Mouse (Mus musculus) cerebellum, postnatal 10 days (tissue): ENCODE measurements around the gene Ctns.

ENCODE experiments used
- DNase-seq, 2 experiments: peaks; one replicate each; pipeline ENCODE4 v3.0.0; 2021; ENCODE audit warnings: mixed read lengths in 2 of 2

The Ctns gene

DNA sequence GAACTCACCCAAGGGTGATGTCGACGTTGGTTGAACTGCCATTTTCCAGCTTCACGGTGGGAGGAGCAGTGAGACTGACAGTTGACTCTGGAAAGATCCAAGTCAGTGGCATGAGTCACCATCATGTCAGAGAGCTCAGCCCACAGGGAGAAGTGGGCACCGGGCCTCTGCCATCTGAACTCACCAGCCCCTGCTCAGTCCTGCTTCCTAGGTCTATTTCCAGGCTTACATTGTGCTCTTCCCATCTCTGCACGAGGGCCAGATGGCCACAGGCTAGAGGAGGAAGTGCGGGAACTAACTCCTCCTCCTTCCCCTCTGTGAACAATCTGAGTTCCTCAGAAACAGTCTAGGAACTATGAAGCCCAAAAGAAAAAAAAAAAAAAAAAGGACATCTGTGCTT is 5.8 kb downstream of the Ctns start:
- peak; percentile 74 to 78 for DNase-seq

DNA sequence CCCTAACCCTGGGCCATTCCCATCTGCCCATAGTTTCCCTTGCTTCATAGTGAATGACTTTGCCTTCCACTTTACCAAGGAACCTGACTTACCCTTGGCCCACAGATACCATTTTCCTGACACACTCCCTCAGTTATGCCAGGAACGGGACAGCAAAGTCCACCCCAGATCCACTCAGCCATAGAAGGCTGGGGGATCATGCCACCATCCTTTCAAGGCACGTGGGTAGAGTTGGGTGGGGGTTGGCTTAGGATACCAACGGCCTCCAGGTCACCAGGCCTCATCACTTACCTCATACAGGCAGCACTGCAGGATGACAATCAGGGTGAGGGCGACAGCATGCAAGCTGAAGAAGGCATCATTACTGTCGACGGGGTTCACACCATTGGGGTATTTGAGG is 11.6 kb downstream of the Ctns start:
- DNase-seq, result no peak

DNA sequence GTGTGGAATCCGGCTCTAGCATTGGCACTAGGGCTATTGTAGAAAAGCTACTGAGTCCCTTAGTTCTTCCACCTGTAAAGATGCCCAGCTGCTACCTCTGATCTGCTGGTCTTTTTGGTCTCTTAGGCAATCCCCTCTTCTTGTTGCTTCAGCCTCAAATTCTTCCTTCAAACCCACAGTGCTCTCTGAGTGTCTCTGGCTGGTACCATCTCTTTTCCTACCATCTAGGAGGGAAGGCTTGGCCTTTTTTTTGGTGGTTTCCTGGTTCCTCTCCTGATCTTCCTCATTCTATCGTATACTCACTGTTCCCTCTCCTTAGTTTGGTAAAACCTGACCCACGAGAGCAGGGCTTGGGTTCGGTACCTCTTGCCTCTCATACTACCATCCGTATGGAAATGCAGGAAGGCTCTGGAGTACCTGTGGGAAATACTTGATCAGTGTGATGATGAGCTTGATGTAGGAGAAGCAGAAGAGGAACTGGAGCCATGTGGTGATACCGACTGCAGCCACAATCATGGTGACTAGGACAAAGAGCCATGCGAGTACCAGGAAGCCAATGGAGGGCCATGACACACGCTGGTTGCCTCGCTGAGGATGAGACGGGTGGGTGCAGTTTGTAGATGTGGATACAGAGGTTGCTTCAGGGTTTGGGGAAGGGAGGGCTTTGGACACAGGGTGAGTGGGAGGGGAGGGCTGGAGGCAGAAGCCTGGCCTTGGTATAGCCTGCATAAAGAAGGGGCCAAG is 12.8 kb downstream of the Ctns start:
- no peak for DNase-seq

DNA sequence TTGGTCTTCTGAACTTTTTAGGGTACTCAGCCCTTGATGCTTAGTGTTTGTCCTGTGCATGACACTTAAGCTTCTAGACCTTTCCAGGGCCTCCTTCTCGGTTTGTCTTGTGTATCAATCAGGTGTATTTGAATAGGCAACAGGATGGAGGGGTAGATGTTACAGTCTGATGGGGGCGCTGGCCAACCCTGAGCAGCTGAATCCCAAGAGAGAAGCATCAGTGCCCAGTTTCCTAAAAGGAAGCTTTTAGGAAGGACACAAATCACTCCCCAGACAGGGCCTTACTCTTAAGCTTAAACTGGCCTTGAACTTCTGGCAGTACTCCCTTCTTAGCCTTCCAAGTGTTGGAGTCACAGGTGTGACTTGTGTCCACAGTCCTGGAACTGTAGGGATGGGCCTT is 20.9 kb downstream of the Ctns start:
- peak in 1 of 2 experiments; percentile 39 for DNase-seq

DNA sequence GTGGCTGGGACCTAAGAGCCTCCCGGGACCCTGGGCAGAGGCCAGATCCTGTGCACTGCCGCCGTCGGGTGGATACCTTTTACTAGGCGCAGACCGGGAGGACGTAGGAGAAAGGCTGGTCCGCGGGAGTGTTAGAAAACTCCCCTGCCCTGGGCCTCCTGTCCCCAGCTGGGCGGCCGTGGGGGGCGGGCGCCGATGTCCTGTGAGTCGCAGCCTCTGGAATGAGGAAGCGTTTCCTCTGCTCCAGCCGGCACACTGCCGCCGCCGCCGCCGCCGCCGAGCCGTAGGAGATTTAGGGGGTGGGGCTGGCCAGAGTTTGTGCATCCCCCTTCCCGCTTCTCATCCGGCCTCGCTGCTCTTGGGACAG is 21.4 kb downstream of the Ctns start:
- peak in 1 of 2 experiments; percentile 72 for DNase-seq

DNA sequence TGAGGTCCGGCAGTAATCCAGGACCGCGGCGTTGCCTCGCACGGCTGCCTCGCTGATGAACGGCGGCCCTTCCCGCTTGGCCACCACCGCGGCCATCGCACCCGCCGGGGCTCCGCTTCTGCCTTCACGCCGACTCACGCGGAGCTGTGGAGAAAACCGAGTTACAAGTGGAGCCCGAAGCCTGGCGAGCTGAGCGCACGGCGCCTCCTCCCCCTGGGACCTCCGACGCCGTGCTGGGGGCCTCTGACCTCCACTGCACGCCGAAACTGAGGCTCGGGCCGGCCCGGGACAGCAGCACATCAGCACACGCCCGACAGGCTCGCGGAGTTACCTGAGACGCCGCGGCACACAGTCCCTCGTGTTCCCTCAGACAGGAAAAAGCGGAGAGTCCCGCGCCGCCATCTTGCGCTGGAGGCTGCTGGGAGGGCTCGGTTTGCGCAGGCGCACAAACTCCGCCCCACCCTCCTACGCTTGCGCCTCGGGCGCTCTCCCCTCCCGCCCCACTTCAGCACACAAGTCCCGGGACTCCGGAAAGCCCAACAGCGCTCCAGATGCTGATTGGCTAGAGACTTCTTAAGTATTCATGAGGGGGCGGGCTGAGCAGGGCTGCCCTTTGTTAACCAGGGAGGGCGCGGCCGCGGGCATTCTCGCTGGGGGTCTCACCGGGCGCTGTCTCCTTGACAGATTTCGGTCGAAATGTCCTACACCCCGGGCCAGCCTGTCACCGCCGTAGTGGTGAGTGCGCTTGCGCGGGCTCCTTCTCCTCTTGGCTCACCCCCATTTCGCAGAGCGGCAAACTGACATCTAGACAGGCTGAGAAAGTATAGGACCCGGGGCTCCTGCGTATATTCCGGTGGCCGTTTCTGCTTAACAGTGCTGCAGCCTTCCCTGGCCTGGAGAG is 22.0 kb downstream of the Ctns start, which contains the start of the genes Emc6 and Tax1bp3:
Emc6 (minus strand) TSS at position 430 of the 901 bp plus-strand sequence.
Tax1bp3 (plus strand) TSS at position 476 of the 901 bp plus-strand sequence.
- peak; percentile 97 to 98 for DNase-seq

DNA sequence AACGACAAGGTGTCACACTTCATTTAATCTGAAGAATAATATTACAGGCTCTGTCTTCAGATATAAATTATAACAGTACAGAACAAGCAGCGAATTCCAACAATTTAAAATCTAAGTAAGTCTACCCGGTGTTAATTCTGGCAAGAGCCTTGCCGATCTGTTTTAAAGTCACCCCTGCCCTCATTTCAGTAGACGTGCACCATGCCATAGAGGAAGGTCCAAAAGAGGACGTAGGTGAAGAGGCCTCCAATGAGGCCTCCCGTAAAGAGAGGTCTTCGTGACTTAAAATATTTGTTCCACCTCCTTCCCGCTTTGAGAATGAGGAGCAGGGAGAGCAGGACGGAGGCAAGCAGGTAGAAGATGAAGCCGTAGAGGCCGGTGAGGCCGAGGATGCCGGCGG is 22.7 kb downstream of the Ctns start:
- no peak for DNase-seq

DNA sequence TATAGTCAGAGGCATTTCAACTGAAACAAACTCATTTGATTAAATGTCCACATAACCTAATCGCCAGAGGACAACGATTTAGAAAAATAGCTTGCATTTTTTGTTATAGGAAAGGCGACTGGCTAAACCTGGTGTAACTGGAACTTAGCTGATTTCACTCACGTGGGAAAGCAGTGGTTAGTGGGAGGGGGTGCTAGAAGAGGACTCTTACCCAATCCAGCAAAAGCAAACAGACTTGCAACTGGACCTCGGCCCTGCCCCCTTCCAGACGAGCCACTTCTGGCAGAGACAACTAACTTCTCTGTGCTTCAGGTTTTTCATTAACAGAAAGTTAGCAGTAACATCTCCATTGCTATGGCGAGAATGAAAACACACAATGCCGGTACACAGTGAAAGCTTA is 23.2 kb downstream of the Ctns start:
- DNase-seq, result no peak

DNA sequence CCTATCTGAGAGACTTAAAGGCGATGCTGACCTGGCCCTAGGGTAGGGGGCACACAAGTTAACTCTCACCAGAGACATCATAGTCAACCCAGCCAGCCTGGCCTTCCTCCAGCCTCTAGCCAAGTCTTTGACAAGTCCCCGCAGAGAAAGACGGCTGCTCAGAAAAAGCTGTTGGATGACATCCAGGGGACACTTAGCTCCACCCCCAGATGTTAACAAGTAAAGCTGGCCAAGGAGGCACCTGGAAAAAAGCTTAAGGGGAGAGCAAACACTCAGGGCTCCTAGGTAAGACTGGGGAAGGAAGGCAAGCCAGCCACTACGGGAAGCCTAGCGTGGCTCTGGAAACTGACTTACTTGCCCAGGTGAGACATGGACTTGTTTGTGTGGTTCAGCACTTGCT is 26.7 kb downstream of the Ctns start:
- peak; percentile 41 to 42 for DNase-seq

DNA sequence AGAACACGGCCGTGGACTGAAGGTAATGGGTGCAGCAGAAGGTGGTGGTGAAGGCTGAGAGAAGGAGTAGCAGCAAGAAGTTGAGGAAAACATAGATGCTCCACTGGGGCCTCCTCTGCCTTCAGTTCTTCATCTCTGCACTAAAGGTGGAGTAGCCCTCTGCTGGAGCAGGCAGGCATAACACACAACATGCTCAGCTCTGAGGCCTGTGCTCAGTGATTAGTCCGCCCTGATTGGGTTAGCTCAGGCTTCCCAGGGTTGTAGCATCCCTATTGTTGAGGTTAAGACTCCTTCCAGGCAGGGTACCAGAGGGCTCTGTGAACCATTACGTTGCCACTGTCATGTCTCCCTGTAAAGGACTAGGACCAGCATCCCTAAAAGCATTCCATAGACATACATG is 29.6 kb downstream of the Ctns start:
- DNase-seq, result peak; percentile 79 to 81

DNA sequence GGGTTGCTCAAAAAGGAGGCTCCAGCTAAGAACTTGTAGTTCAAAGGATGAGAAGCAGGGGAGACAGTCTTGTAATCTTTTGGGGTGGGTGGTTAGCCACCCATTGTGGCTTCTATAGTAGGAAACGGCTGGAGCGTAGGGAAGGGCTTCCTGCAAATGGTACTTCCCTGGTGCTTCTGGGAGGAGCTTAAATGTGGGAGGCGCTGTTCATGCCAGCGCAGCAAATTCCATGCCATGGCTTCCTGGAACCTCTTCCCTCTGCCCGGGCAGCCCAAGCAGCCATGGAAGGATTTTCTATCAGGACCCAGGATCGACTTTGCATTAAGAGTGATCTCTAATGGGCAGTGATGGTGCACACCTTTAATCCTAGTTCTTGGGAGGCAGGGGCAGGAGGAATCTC is 30.3 kb downstream of the Ctns start:
- DNase-seq, result no peak

DNA sequence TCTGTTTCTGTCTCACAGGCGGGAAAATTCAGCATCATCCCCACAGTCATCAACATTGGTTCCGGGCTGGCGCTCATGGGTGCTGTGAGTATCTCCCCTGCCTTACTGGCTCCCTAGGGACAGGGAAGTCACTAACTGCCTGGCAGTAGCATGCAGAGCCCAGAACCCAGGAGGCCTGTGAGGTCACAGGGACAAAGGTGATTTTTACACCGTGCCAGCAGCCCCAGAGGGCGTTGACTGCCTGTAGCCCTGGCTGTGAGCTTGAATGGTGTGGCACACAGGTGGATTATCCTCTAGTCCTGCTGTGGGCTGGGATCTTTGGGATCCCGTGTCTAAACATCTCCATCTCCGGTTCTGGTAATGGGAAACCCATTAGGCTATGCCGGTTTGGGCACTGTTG is 30.8 kb downstream of the Ctns start:
- no peak for DNase-seq

DNA sequence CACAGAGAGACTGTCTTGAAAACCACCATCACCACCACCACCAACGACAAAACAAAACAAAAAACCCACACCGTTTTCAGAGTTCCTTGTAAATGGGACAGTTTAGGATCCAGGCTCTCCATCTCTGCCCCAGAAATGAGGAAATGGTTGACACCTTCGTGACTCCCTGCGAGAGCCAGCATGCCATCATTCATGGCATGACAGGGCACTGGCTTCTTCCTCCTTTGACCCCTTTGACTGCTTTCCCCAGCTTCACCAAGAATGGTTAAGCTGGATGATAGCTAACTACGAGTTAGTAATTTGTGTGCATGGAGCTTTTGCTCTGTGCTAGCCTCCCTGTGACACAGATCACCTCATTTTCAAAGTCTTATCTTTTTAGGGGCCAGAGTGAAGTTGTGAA is 36.6 kb downstream of the Ctns start:
- DNase-seq, result no peak

DNA sequence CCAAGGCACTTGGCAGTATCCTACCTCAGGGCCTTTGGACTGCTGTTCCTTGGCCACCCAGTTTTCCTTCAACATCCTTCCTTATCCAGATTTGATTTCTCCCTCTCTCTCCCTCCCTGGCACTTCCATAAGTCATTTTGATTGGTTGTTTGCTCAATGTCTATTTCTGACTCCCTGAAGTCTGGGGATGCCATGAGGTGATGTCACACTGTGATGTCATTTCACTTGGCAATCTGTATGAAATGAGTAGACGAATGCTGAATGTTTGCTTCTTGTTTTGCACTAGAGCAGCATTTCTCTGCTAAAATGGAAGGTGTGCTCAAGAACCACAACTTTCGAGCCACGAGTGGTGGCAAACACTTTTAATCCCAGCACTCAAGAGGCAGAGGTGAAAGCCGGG is 37.2 kb downstream of the Ctns start:
- DNase-seq, result no peak

DNA sequence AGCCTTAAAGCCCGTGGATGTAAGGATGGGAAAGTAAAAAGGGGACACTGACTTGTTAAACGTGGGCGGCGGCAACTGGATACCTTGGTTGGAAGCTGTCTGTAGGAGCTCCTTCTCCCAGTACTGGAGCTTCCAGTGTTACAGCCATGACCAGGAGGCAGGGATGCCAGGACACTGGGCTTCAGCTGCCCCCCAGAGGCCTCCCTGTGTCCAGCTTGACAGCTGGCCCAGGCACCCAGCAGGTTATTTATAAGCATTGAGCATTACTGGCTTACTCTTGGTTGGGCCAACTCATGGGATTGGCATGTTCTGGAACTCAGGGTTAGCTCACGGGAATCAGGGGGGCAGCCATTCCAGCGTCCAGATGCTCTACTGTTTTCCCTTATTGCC is 38.0 kb downstream of the Ctns start:
- peak in 1 of 2 experiments; percentile 24 for DNase-seq

DNA sequence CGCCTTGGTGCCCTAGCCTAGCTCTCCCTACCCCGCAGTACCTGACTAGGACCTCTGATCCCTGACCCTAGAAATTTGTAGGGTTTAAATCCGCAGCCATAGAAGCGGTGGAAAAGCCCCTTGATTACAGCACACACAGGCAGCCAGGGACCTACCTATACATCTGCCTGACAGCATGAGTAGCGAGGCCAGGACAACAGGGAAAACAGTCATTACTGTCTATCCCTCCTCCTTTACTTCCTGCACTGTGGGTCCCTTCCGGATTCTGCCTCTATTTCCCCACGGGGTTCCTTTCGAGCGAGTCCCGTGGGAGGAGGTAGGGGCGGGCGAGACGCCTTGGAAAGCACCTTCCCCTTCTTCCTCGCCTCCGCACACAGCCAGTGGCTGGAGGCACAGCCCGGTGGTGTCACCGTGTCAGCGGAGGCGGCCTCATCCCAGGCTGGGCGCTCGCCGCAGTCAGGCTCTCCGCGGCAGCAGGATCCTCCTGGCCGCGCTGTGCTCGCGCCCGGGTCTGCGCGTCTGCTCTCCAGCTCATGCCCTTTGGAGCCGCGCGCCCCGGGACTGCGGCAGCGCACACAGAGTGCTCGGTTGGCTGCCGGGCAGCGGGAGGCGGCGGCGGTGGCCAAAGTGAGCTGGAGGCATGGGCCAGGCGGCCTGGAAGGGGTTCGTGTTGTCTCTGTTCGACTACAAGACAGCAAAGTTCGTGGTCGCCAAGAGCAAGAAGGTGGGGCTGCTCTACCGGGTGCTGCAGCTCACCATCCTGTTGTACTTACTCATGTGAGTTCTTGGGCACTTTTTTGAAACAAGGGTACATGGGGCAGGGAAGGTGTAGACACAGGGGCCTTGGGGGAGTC is 38.7 kb downstream of the Ctns start, which contains the start of gene P2rx5:
P2rx5 (plus strand) TSS at position 465 of the 854 bp plus-strand sequence.
- peak; percentile 41 to 48 for DNase-seq

DNA sequence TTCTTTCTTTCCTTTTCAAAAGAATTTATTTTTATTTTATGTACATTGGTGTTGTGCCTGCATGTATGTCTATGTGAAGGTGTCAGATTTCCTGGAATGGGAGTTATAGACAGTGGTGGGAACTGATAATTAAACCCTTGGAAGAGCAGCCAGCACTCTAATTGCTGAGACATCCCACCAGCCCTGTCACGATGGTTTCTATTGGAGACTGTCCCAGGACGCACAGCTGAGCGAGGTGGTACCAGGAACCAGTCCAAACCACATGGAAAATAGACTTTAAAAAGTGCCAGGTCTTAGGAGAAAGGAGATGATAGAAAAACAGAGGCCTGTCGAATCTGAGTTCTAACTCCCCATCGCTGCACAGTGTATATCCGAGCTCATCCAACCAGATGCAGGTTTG is 43.8 kb downstream of the Ctns start:
- peak in 1 of 2 experiments; percentile 23 for DNase-seq

DNA sequence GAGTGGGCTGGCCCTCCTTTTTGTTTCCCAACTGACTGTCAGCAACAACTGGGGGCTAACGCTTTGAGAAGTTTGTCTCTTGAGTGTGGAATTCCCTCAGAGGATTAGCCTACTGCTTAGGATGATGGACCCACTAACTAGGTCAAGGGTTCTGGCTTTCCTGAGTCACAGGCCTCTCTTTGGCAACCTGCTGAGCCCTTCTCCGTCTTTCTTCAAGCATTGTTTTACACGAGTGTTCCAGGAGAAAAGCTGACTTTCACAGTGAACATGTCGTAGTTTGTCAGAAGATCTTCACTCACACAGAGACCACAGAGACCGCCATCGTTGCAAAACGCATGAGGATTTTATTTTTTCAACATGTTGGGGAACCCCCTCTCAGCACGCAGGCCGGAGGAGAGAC is 50.6 kb downstream of the Ctns start:
- no peak for DNase-seq

DNA sequence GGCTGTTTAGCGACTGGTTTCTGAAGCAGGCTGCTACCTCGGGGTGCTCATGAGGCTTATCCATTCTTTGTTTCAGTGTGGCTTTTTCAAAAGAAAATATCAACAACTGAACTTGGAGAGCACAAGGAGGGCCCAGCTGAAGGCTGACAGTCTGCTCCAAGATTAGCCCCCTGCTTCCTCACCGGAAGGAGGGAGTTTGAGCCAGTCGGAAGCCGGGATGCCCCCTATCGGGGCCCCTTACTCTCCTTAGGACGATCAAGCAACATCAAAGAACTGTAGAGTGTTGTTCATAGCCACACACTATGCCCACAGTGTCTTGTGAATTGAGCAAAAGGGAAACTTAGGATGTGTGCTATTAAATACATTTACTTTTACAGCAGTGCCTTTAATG is 51.9 kb downstream of the Ctns start:
- DNase-seq, result no peak

DNA sequence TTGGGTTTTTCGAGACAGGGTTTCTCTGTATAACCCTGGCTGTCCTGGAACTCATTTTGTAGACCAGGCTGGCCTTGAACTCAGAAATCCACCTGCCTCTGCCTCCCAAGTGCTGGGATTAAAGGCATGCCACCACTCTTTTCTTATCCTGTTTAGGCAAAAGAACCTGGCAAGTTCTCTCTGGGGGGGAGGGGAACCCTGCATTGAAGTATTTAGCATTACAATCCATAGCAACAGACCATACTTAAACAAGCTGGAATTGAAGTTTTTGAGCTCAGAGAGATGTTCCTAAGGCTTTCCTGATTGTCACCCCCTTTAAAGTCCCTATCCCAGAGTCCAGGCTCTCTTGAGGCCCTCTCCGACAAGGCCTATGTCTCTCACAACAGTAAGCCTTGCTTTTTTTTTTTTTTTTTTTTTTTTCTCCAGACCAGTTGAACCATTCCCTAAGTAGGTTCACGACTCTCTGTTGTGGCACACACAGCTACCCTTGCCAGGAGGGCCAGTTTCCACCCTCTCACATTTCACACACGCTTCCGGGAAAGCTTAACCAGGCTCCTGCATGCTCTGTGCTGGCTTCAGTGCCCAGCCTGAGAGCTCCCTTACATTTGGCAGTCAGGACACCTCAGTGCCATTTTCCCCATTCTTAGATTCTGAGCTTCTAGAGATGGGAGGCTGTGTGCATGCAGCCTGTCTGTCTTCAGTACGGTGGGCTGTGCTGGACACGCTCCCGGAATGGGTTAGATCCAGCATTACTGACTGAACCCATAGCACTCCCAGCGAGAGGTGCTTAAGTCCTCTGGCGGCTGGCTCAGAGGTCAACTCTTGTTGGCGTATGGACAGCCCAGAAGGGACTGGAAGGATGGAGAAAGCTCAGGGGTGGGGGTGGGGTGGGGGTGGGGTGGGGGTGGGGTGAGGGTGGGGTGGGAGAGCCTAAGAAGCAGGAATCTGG is 52.5 kb downstream of the Ctns start:
- DNase-seq, result peak in 1 of 2 experiments; percentile 33

DNA sequence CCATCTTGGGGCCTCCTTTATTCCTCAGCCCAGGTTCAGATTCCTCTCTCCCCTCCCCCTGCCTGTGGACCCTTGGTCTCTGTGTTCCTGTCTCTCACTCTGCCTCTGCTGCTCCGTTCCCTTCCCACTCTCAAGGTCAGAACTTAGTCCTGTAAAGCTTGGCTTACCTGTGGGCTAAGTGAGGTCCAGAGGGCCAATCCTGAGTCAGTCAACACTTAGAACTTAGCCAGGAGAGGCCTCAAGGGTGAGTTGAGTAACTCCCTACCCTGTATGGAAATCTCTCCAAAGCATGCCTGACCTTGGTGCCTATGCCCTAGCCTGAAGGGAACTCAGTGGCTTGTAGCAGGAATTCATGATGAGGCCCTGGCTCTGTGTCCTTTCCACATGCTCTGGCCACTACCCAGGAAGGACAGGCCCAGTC is 54.6 kb downstream of the Ctns start:
- no peak for DNase-seq
